Mouse (Mus musculus) stomach, postnatal 0 days (tissue): ENCODE measurements at regions not wholly inside any gene's neighbourhood (a gene's known extent, or its start where the extent isn't known, plus 50 kb on each side); places are given as distances from the start of the nearest gene placed in this dataset.

ENCODE experiments used
- CTCF ChIP-seq: IDR thresholded peaks from 2 replicates; pipeline ENCODE4 v1.5.1; 2016; ENCODE audit warnings: antibody characterized with exemption, low read depth, mild to moderate bottlenecking, moderate library complexity
- EP300 ChIP-seq: optimal IDR thresholded peaks from 2 replicates; pipeline ENCODE3; 2016; ENCODE audit warnings: antibody characterized with exemption

DNA sequence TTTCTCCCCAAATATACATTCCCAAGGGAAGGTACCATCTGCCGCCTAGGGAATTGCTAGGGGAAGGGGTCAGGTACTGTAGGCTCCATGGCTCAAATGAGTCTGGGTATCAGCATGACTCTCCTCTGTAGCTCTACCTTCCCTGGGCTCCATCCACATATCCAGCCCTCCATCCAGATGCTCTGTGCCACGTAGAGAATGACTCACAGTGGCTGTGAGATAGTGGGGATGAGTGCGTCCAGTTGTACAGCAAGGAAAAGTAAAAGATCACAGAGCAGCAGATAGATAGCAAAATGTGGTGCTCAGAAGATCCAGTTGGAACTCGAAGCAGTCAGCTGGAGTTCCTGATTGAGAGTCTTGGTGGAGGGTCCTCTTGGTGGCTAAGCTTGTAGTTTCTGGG is 64.5 kb downstream of the Tpra1 start:
- TF ChIP-seq CTCF (no peak), EP300 (no peak)
